Mouse (Mus musculus): ENCODE results near the gene Ap5s1. TPM values are rescaled to one million over a fixed set of nuclear protein-coding genes. Genes with fewer than 3 reads are reported as not detected.

Gene Ap5s1
- polyA plus RNA-seq, 1 experiment from 2014 or later: 31.4 TPM

- Histone ChIP-seq H3K27me3 (ENCODE audit: control insufficient read depth, insufficient read depth, low read length) (peaks cover 25% of the 10 kb centered on the region), H3K4me3 (ENCODE audit: low read depth, low read length) (no peak overlapping the region), H3K4me1 (replicated peaks; ENCODE audit: control insufficient read depth, insufficient read depth, low read length) (peaks cover 4% of the 10 kb centered on the region; the same call in 1 of the 2 replicates), H3K4me2 (ENCODE audit: low read depth, low read length, severe bottlenecking) (no peak overlapping the region), H3K9ac (ENCODE audit: low read length) (0 out of 2 replicates have a peak overlapping the region, but pooled peaks have one; percentile 10), H3K36me3 (ENCODE audit: control insufficient read depth, insufficient read depth, low read length) (no peaks in the 10 kb centered on the region; the same call in 1 of the 2 replicates), H3K27ac (ENCODE audit: low read depth, low read length) (no peak overlapping the region), H3K9me3 (ENCODE audit: control insufficient read depth, low read length) (no peaks in the 10 kb centered on the region)
- 11% methylated on average over 9 of the region's 9 CpGs for WGBS
- ATAC-seq (replicated peaks; ENCODE audit: low FRiP score) (no peak), DNase-seq (ENCODE audit: low spot score) (no peak)
These were observed 35.9 kb upstream of the Ap5s1 start for GRCm38 (mm10) chr2:131170936-131171335.

GRCm38 (mm10) chr2:131171401-131172104, 35.3 kb upstream of the Ap5s1 start:
- H3K27ac ChIP-seq (ENCODE audit: low read depth, low read length): no peak overlapping the region
- 0 out of 2 replicates have a peak overlapping the region, but pooled peaks have one; percentile 16 for H3K9ac ChIP-seq (ENCODE audit: low read length)
- H3K27me3 ChIP-seq (ENCODE audit: control insufficient read depth, insufficient read depth, low read length): peaks cover 25% of the 10 kb centered on the region
- H3K4me1 ChIP-seq (replicated peaks; ENCODE audit: control insufficient read depth, insufficient read depth, low read length): peaks cover 4% of the 10 kb centered on the region
- ATAC-seq (replicated peaks; ENCODE audit: low FRiP score) (no peak), DNase-seq (ENCODE audit: low spot score) (no peak)
- H3K4me3 ChIP-seq (ENCODE audit: low read depth, low read length): no peak overlapping the region
- WGBS: 4% methylated on average over 43 of the region's 43 CpGs
- H3K36me3 ChIP-seq (ENCODE audit: control insufficient read depth, insufficient read depth, low read length): no peaks in the 10 kb centered on the region; the same call in 1 of the 2 replicates
- no peaks in the 10 kb centered on the region for H3K9me3 ChIP-seq (ENCODE audit: control insufficient read depth, low read length)
- peak overlapping the region; percentile 29; the same call in 1 of the 2 replicates for H3K4me2 ChIP-seq (ENCODE audit: low read depth, low read length, severe bottlenecking)

GRCm38 (mm10) chr2:131172322-131172721, 34.6 kb upstream of the Ap5s1 start:
- no peaks in the 10 kb centered on the region; the same call in 1 of the 2 replicates for H3K36me3 ChIP-seq (ENCODE audit: control insufficient read depth, insufficient read depth, low read length)
- 45% methylated on average over 9 of the region's 9 CpGs for WGBS
- H3K9ac ChIP-seq (ENCODE audit: low read length): no peak overlapping the region
- no peak for DNase-seq (ENCODE audit: low spot score)
- no peak overlapping the region for H3K27ac ChIP-seq (ENCODE audit: low read depth, low read length)
- no peak overlapping the region for H3K4me3 ChIP-seq (ENCODE audit: low read depth, low read length)
- H3K4me2 ChIP-seq (ENCODE audit: low read depth, low read length, severe bottlenecking): no peak overlapping the region
- H3K9me3 ChIP-seq (ENCODE audit: control insufficient read depth, low read length): no peaks in the 10 kb centered on the region
- no peak for ATAC-seq (replicated peaks; ENCODE audit: low FRiP score)
- H3K4me1 ChIP-seq (replicated peaks; ENCODE audit: control insufficient read depth, insufficient read depth, low read length): peaks cover 11% of the 10 kb centered on the region
- H3K27me3 ChIP-seq (ENCODE audit: control insufficient read depth, insufficient read depth, low read length): peaks cover 25% of the 10 kb centered on the region

- peaks cover 25% of the 10 kb centered on the region for H3K27me3 ChIP-seq (ENCODE audit: control insufficient read depth, insufficient read depth, low read length)
- peak; percentile 69 for DNase-seq (ENCODE audit: low spot score)
- peaks cover 23% of the 10 kb centered on the region for H3K4me1 ChIP-seq (replicated peaks; ENCODE audit: control insufficient read depth, insufficient read depth, low read length)
- H3K36me3 ChIP-seq (ENCODE audit: control insufficient read depth, insufficient read depth, low read length): no peaks in the 10 kb centered on the region; the same call in 1 of the 2 replicates
- peak overlapping the region; percentile 33 for H3K4me3 ChIP-seq (ENCODE audit: low read depth, low read length)
- peak; percentile 67 for ATAC-seq (replicated peaks; ENCODE audit: low FRiP score)
- no peaks in the 10 kb centered on the region for H3K9me3 ChIP-seq (ENCODE audit: control insufficient read depth, low read length)
- H3K27ac ChIP-seq (ENCODE audit: low read depth, low read length): no peak overlapping the region
- peak overlapping the region; percentile 81 for H3K4me2 ChIP-seq (ENCODE audit: low read depth, low read length, severe bottlenecking)
- 5% methylated on average over 11 of the region's 11 CpGs for WGBS
- no peak overlapping the region; the same call in 1 of the 2 replicates for H3K9ac ChIP-seq (ENCODE audit: low read length)
These were observed 32.2 kb upstream of the Ap5s1 start for GRCm38 (mm10) chr2:131174700-131175099.

GRCm38 (mm10) chr2:131175286-131175944, 31.5 kb upstream of the Ap5s1 start:
- no peak for DNase-seq (ENCODE audit: low spot score)

GRCm38 (mm10) chr2:131175945-131176309, 31.0 kb upstream of the Ap5s1 start:
- Histone ChIP-seq H3K27ac (ENCODE audit: low read depth, low read length) (no peak overlapping the region; the same call in 1 of the 2 replicates), H3K36me3 (ENCODE audit: control insufficient read depth, insufficient read depth, low read length) (no peaks in the 10 kb centered on the region; the same call in 1 of the 2 replicates), H3K4me1 (replicated peaks; ENCODE audit: control insufficient read depth, insufficient read depth, low read length) (peaks cover 23% of the 10 kb centered on the region), H3K9ac (ENCODE audit: low read length) (no peak overlapping the region), H3K27me3 (ENCODE audit: control insufficient read depth, insufficient read depth, low read length) (peaks cover 21% of the 10 kb centered on the region), H3K9me3 (ENCODE audit: control insufficient read depth, low read length) (no peaks in the 10 kb centered on the region), H3K4me3 (ENCODE audit: low read depth, low read length) (no peak overlapping the region), H3K4me2 (ENCODE audit: low read depth, low read length, severe bottlenecking) (no peak overlapping the region)
- 94% methylated on average over 1 of the region's 1 CpGs for WGBS
- ATAC-seq (replicated peaks; ENCODE audit: low FRiP score) (no peak), DNase-seq (ENCODE audit: low spot score) (no peak)

More at GRCm38 (mm10) chr2:131175286-131175944, 31.5 kb upstream of the Ap5s1 start:
- Histone ChIP-seq H3K9me3 (ENCODE audit: control insufficient read depth, low read length) (no peaks in the 10 kb centered on the region), H3K4me1 (replicated peaks; ENCODE audit: control insufficient read depth, insufficient read depth, low read length) (peaks cover 23% of the 10 kb centered on the region), H3K4me3 (ENCODE audit: low read depth, low read length) (no peak overlapping the region), H3K4me2 (ENCODE audit: low read depth, low read length, severe bottlenecking) (no peak overlapping the region), H3K27me3 (ENCODE audit: control insufficient read depth, insufficient read depth, low read length) (peaks cover 23% of the 10 kb centered on the region), H3K36me3 (ENCODE audit: control insufficient read depth, insufficient read depth, low read length) (no peaks in the 10 kb centered on the region; the same call in 1 of the 2 replicates), H3K27ac (ENCODE audit: low read depth, low read length) (no peak overlapping the region; the same call in 1 of the 2 replicates), H3K9ac (ENCODE audit: low read length) (no peak overlapping the region)
- WGBS: 68% methylated on average over 3 of the region's 3 CpGs
- ATAC-seq (replicated peaks; ENCODE audit: low FRiP score): no peak

- 74% methylated on average over 5 of the region's 5 CpGs for WGBS
- no peaks in the 10 kb centered on the region; the same call in 1 of the 2 replicates for H3K36me3 ChIP-seq (ENCODE audit: control insufficient read depth, insufficient read depth, low read length)
- H3K9ac ChIP-seq (ENCODE audit: low read length): 0 out of 2 replicates have a peak overlapping the region, but pooled peaks have one; percentile 13
- H3K4me2 ChIP-seq (ENCODE audit: low read depth, low read length, severe bottlenecking): peak overlapping the region; percentile 3; the same call in 1 of the 2 replicates
- peaks cover 20% of the 10 kb centered on the region for H3K4me1 ChIP-seq (replicated peaks; ENCODE audit: control insufficient read depth, insufficient read depth, low read length)
- H3K4me3 ChIP-seq (ENCODE audit: low read depth, low read length): no peak overlapping the region
- DNase-seq (ENCODE audit: low spot score) (no peak), ATAC-seq (replicated peaks; ENCODE audit: low FRiP score) (no peak)
- H3K27ac ChIP-seq (ENCODE audit: low read depth, low read length): no peak overlapping the region
- H3K27me3 ChIP-seq (ENCODE audit: control insufficient read depth, insufficient read depth, low read length): peaks cover 16% of the 10 kb centered on the region
- H3K9me3 ChIP-seq (ENCODE audit: control insufficient read depth, low read length): no peaks in the 10 kb centered on the region
These were observed 30.4 kb upstream of the Ap5s1 start for GRCm38 (mm10) chr2:131176491-131176890.

GRCm38 (mm10) chr2:131177932-131178331, 28.9 kb upstream of the Ap5s1 start:
- H3K4me1 ChIP-seq (replicated peaks; ENCODE audit: control insufficient read depth, insufficient read depth, low read length): peaks cover 19% of the 10 kb centered on the region

More at GRCm38 (mm10) chr2:131177932-131178331, 28.9 kb upstream of the Ap5s1 start:
- Histone ChIP-seq H3K9me3 (ENCODE audit: control insufficient read depth, low read length) (no peaks in the 10 kb centered on the region), H3K4me2 (ENCODE audit: low read depth, low read length, severe bottlenecking) (peak overlapping the region; percentile 97), H3K27ac (ENCODE audit: low read depth, low read length) (no peak overlapping the region), H3K27me3 (ENCODE audit: control insufficient read depth, insufficient read depth, low read length) (peaks cover 5% of the 10 kb centered on the region; the same call in 1 of the 2 replicates), H3K9ac (ENCODE audit: low read length) (peak overlapping the region; percentile 41), H3K4me3 (ENCODE audit: low read depth, low read length) (peak overlapping the region; percentile 82), H3K36me3 (ENCODE audit: control insufficient read depth, insufficient read depth, low read length) (no peaks in the 10 kb centered on the region; the same call in 1 of the 2 replicates)
- DNase-seq (ENCODE audit: low spot score) (no peak), ATAC-seq (replicated peaks; ENCODE audit: low FRiP score) (no peak)
- 91% methylated on average over 9 of the region's 9 CpGs for WGBS

All from forebrain, embryonic 11.5 days (tissue).